Mouse (Mus musculus) gastrocnemius, postnatal 14 days (tissue): ENCODE data around the gene Lpar1. TPM values are rescaled to one million over a fixed set of nuclear protein-coding genes. Genes with fewer than 3 reads are reported as not detected.

Experiments used
- DNase-seq: peaks from one replicate; pipeline ENCODE4 v3.0.0; 2021; ENCODE audit warnings: mixed read lengths
- intact Hi-C: fragments of 180-260 bp; cut with DNase I; formaldehyde crosslinking; loops from one replicate; pipeline ENCODE4 v1.15.1; 2025; ENCODE audit warnings: low total_unique reads
- total RNA-seq, 2 experiments: library from RNA; stranded (reverse); gene quantifications; 2 replicates each; pipeline ENCODE4 v1.2.3; 2021

The Lpar1 gene
- total RNA-seq, 2 experiments from 2014 or later: 20.2 to 27.2 TPM

GRCm38 (mm10) chr4:58516810-58517209 is 36.9 kb downstream of the Lpar1 start:
- intact Hi-C loops: no loop called here

GRCm38 (mm10) chr4:58516221-58516620 is 37.5 kb downstream of the Lpar1 start:
- intact Hi-C loops: no loop called here
- DNase-seq: no peak

More at GRCm38 (mm10) chr4:58516810-58517209, 36.9 kb downstream of the Lpar1 start:
- no peak for DNase-seq

DNA sequence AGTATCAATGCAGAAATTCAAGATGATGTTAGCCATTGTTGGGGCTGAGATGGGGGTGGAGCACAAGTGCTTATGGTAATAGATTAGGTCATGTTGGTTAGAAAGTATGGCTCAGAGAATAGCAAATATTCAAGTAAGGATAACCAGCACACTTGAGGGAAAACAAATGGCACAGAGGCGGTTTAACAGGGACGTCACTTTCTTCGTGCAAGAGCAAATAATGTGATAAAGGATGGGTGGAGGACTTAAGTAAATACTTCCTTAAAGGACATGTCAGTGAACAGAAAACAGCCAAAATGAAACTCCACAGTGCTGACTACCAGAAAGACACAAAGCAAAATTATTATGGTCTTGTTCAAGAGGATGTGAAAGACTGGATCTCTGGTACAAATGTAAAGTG is 42.1 kb downstream of the Lpar1 start:
- intact Hi-C loops: no loop called here
- DNase-seq: no peak

GRCm38 (mm10) chr4:58508833-58509232 is 44.9 kb downstream of the Lpar1 start:
- DNase-seq: no peak
- intact Hi-C loops: no loop called here

DNA sequence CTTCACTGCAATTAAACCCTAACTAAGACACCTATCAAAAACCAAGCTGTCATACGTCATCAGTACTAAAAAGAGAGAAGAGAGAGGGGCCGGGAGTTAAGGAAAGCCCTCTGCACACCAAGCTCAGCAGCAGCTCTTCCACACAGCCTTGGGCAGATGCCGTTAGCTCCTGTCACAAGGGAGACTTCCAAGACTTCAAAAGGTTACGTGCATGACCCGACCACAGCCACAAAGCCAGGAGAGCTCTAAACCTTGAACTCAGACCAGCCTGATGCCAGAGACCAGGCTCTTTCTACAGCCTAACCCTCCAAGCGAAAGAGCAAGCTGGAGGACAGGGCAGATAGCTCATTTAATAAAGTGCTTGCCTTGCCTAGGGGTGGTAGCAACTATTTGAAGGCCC is 46.2 kb downstream of the Lpar1 start:
- no peak for DNase-seq
- intact Hi-C loops: no loop called here

- no peak for DNase-seq
- intact Hi-C loops: no loop called here
Measured at GRCm38 (mm10) chr4:58506539-58507527, 46.9 kb downstream of the Lpar1 start.

DNA sequence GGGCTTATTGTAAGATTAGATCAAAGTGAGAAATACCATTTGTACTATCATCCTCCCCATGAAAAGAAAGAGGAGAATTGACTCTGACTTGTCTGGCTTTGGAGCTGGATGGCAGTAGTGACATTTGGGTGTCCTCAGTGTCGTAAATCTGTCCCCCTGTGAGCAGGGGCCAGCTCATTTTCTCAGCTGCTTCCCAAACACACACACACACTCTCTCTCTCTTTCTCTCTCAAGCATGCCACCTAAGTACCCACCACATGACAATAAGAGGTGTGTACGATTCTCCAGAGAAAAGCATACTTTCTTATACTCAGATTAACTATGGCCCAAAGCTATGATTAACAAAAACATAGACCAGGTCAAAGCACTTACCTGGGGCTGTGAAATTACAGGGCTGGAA is 49.4 kb downstream of the Lpar1 start:
- DNase-seq: no peak
- intact Hi-C loops: no loop called here

GRCm38 (mm10) chr4:58501012-58501777 is 52.5 kb downstream of the Lpar1 start:
- intact Hi-C loops: no loop called here

GRCm38 (mm10) chr4:58499831-58500230 is 53.9 kb downstream of the Lpar1 start:
- intact Hi-C loops: no loop called here
- DNase-seq: peak; percentile 24

More at GRCm38 (mm10) chr4:58501012-58501777, 52.5 kb downstream of the Lpar1 start:
- DNase-seq: no peak

GRCm38 (mm10) chr4:58499241-58499640 is 54.5 kb downstream of the Lpar1 start:
- no peak for DNase-seq
- intact Hi-C loops: no loop called here

DNA sequence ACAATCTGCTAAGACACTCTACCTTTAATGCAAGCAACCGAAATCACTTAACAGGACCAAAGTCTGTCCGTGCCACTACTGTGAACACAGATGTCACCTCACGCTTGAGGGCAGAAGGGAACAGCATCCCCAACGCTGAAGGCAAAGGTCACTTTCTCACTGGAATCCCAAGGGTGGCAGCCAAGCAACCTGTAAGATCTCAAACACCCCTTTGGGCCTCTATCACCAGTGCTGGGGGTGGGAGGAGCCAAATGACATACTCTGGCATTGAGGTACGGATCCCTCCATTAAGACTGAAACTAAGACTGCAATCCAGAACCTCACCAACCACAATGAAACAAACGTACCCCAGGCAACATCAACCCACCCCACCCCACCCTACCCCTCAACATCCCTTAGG is 55.0 kb downstream of the Lpar1 start:
- no peak for DNase-seq
- intact Hi-C loops: no loop called here

DNA sequence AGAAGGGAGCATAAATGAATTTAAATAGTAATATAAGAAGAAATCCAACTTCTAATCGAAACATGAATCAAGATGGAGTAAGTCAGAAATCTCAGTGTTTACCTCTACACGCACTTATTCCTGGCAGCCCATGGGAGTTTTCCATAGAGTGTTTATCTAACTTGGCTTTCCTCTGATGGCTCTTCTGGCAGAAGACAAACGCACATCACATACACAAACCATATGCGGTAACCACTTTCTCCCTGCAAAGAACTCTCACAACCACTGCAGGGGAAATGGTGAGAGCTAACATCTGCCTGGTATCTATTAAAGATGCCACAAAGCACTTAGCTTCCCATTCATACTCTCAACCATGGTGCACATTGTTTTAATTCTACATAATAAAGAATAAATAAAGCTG is 56.4 kb downstream of the Lpar1 start:
- intact Hi-C loops: no loop called here
- DNase-seq: no peak

- intact Hi-C loops: no loop called here
- no peak for DNase-seq
Measured at GRCm38 (mm10) chr4:58496743-58497142, 57.0 kb downstream of the Lpar1 start.

GRCm38 (mm10) chr4:58491742-58492141 is 62.0 kb downstream of the Lpar1 start:
- intact Hi-C loops: no loop called here
- no peak for DNase-seq

- intact Hi-C loops: no loop called here
- no peak for DNase-seq
Measured at GRCm38 (mm10) chr4:58490374-58490773, 63.3 kb downstream of the Lpar1 start.

GRCm38 (mm10) chr4:58478564-58478963 is 75.1 kb downstream of the Lpar1 start:
- DNase-seq: no peak
- intact Hi-C loops: no loop called here

- intact Hi-C loops: no loop called here
- DNase-seq: peak; percentile 21
Measured at GRCm38 (mm10) chr4:58477691-58478090, 76.0 kb downstream of the Lpar1 start.

DNA sequence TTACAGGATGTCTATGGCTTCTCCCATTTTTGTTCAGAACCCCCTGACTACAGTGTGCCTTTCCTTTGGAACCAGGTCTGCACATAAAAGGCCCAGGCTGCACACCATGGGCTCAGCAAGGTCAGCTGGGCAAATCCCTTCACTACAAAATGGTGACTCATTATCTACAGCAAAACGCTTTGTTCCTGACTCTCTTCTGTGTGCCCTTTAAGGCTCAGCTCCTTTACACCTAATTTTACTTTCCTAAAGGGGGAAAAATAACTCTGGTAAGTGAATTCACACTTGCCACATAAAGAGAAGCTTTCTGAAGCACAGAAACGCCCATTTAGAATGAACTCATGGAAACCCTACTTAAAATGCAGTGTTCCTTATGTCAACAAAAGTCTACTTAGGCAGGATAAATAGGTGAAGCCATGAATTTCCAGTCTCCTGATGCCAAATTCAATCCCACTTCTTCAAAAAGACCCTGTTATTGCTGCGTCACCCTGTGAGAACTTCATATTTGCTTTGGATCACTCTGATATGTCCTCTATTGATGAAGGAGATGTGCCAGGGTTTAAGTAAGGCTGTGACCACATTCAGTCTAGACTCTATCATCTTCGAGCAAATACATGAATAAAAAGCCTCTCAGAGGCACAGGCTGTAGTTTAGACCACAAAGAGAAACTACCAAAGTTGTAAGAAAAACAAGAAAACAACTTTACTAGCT is 82.3 kb downstream of the Lpar1 start:
- no peak for DNase-seq
- intact Hi-C loops: no loop called here

GRCm38 (mm10) chr4:58469651-58470592 is 83.8 kb downstream of the Lpar1 start:
- no peak for DNase-seq
- intact Hi-C loops: no loop called here
